ENCODE assay signal across 14 mouse cellular contexts in the genomic region with DNA sequence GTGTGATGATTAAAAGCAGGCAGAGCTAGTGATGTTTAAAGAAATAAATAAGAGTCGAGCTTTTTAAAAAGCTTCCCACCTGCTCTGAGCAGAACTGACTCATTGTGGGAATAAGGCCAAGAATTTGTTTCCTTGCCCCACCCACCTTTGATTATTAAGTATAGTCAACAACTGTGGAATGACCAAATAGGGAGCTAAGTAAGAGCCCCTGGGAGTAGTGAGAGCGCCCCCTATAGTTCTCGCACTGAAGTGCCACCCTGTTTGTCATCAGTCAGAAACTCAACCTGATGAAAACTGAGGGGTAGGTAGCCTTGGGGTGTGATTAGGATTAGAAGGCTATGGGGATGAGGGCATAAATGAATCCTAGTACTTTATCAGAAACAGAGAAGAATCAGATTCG. TPM values are rescaled to one million over a fixed set of nuclear protein-coding genes. Genes with fewer than 3 reads are reported as not detected.
DNase-seq lines count a peak whose midpoint lies in the region; ATAC-seq and TF ChIP-seq lines count a peak whose summit lies in the region.
"Had no signal": no experiment of that assay in that cellular context is flagged by ENCODE, and none has a peak within 500 bp of the region (broad histone marks: within the 10 kb centered on the region; RNA-seq: fewer than 3 reads in every experiment).

No protein-coding gene starts in this region.

- no peaks in the 10 kb centered on the region for H3K27me3 ChIP-seq in limb, embryonic 14.5 days (ENCODE audit: control insufficient read depth, insufficient read depth, low read length)
- no peaks in the 10 kb centered on the region for H3K27me3 ChIP-seq in limb, embryonic 10.5 days (ENCODE audit: low read depth, poor library complexity, severe bottlenecking)
- peaks cover 7% of the 10 kb centered on the region for H3K27me3 ChIP-seq in G1E (ENCODE audit: insufficient read depth, low read length)
- H3K27me3 ChIP-seq: kidney, embryonic 15.5 days; liver, embryonic 15.5 days; neural tube, embryonic 15.5 days; stomach, embryonic 15.5 days had no signal

- no peaks in the 10 kb centered on the region for H3K4me1 ChIP-seq in limb, embryonic 14.5 days (ENCODE audit: control insufficient read depth, insufficient read depth, low read length)
- H3K4me1 ChIP-seq in limb, embryonic 10.5 days, result peaks cover 21% of the 10 kb centered on the region; the same call in 1 of the 2 replicates
- peaks cover 11% of the 10 kb centered on the region for H3K4me1 ChIP-seq in G1E (ENCODE audit: insufficient read depth, low read depth, low read length)

- H3K4me3 ChIP-seq in limb, embryonic 14.5 days (replicated peaks; ENCODE audit: low read length), result no peak overlapping the region
- no peak overlapping the region for H3K4me3 ChIP-seq in limb, embryonic 10.5 days
- no peak overlapping the region for H3K4me3 ChIP-seq in G1E (ENCODE audit: low read depth, low read length)
- H3K4me3 ChIP-seq: kidney, embryonic 15.5 days; liver, embryonic 15.5 days; neural tube, embryonic 15.5 days; stomach, embryonic 15.5 days had no signal

- H3K27ac ChIP-seq in limb, embryonic 14.5 days (replicated peaks; ENCODE audit: low read depth, low read length), result no peak overlapping the region
- no peak overlapping the region for H3K27ac ChIP-seq in limb, embryonic 10.5 days
- H3K27ac ChIP-seq: kidney, embryonic 15.5 days; liver, embryonic 15.5 days; neural tube, embryonic 15.5 days; stomach, embryonic 15.5 days had no signal

- no peak for ATAC-seq in limb, embryonic 14.5 days (ENCODE audit: low FRiP score, low read depth)
- no peak for ATAC-seq in G1E (ENCODE audit: extremely low read depth, insufficient number of reproducible peaks, low FRiP score, poor library complexity, severe bottlenecking)

- TF ChIP-seq CTCF in G1E (IDR thresholded peaks at IDR 0.05; ENCODE audit: low read depth, low read length), result peak; percentile 35; the same call in 1 of the 2 replicates

- no peak for TF ChIP-seq POLR2A in limb, embryonic 14.5 days (IDR thresholded peaks at IDR 0.05; ENCODE audit: borderline replicate concordance, extremely low read depth, insufficient read depth, insufficient read length)

- DNase-seq in adrenal gland, postnatal 14 days, result peak; percentile 61
- DNase-seq in adrenal gland, adult 18-20 months (ENCODE audit: low spot score in 2 of 2), result no peak
- DNase-seq in limb, embryonic 14.5 days (ENCODE audit: low spot score), result peak; percentile 31
- no peak for DNase-seq in limb, embryonic 10.5 days (ENCODE audit: low spot score)
- no peak for DNase-seq in G1E (ENCODE audit: low spot score)
- peak; percentile 51 for DNase-seq in lung, postnatal 10 days
- no peak for DNase-seq in frontal cortex, postnatal 36 days (ENCODE audit: low spot score in 2 of 2)
- DNase-seq in cerebellum, postnatal 4 days (ENCODE audit: low spot score in 2 of 2), result no peak
- DNase-seq: cerebellum, postnatal 14 days had no signal

- H3K4me2 ChIP-seq in limb, embryonic 14.5 days (replicated peaks; ENCODE audit: low read depth, low read length, severe bottlenecking), result no peak overlapping the region
- H3K4me2 ChIP-seq: kidney, embryonic 15.5 days; liver, embryonic 15.5 days; neural tube, embryonic 15.5 days; stomach, embryonic 15.5 days had no signal

- no peak overlapping the region for H3K9ac ChIP-seq in limb, embryonic 14.5 days (ENCODE audit: low read depth, low read length, severe bottlenecking)
- H3K9ac ChIP-seq: kidney, embryonic 15.5 days; liver, embryonic 15.5 days; neural tube, embryonic 15.5 days; stomach, embryonic 15.5 days had no signal

- no peaks in the 10 kb centered on the region for H3K9me3 ChIP-seq in limb, embryonic 14.5 days (ENCODE audit: control insufficient read depth, low read length)
- no peaks in the 10 kb centered on the region for H3K9me3 ChIP-seq in limb, embryonic 10.5 days (replicated peaks)
- no peaks in the 10 kb centered on the region for H3K9me3 ChIP-seq in G1E (replicated peaks)
- H3K9me3 ChIP-seq: kidney, embryonic 15.5 days; liver, embryonic 15.5 days; neural tube, embryonic 15.5 days; stomach, embryonic 15.5 days had no signal

- no peaks in the 10 kb centered on the region for H3K36me3 ChIP-seq in limb, embryonic 14.5 days (ENCODE audit: control insufficient read depth, insufficient read depth, low read length)
- no peaks in the 10 kb centered on the region for H3K36me3 ChIP-seq in limb, embryonic 10.5 days
- H3K36me3 ChIP-seq in G1E (replicated peaks), result no peaks in the 10 kb centered on the region
- H3K36me3 ChIP-seq: kidney, embryonic 15.5 days; liver, embryonic 15.5 days; neural tube, embryonic 15.5 days; stomach, embryonic 15.5 days had no signal

- WGBS in limb, embryonic 14.5 days, result 41% methylated on average over 4 of the region's 4 CpGs
- 61% methylated on average over 4 of the region's 4 CpGs for WGBS in limb, embryonic 10.5 days

RNA-seq across cellular contexts. Expression of gene Ms4a10, which starts 1.8 kb away (rescaled TPM):
- 4.4 and 8.0 TPM in 2 replicates for total RNA-seq in adrenal gland, postnatal 14 days (2021)
- 10 to 100 TPM in 1 of 2 experiments, under 1 TPM in 1; 0.51 to 25.4 TPM for total RNA-seq in adrenal gland, adult 18-20 months (2021)
- 0.08 and 0.27 TPM in 2 replicates for polyA plus RNA-seq in limb, embryonic 14.5 days (2012; rRNA removed)
- polyA plus RNA-seq in limb, embryonic 14.5 days (2014; fragmentation: Nextera tagmentation; extraction: Ambion mirVana), result 0.57 TPM in 1 of 2 replicates, not detected in the other
- not detected in 2 replicates for polyA plus RNA-seq in limb, embryonic 10.5 days (2016; fragmentation: Nextera tagmentation; extraction: Ambion mirVana)
- total RNA-seq in G1E (2014; fragmentation: Nextera tagmentation) (not detected in 2 replicates), G1E (2017) (not detected in 2 replicates)
- polyA plus RNA-seq in G1E (2012), result 0.05 TPM in 1 of 2 replicates, not detected in the other
- polyA plus RNA-seq: frontal cortex, adult 2 months; liver, embryonic 15.5 days; neural tube, embryonic 15.5 days had no signal

RNA-seq across cellular contexts. Expression of gene Ms4a15, which starts 16.7 kb away (rescaled TPM):
- total RNA-seq in adrenal gland, postnatal 14 days (2021), result not detected in 2 replicates
- not detected for total RNA-seq in adrenal gland, adult 18-20 months (2021)
- polyA plus RNA-seq in limb, embryonic 14.5 days (2012; rRNA removed), result not detected in 2 replicates
- polyA plus RNA-seq in limb, embryonic 14.5 days (2014; fragmentation: Nextera tagmentation; extraction: Ambion mirVana), result not detected in 2 replicates
- polyA plus RNA-seq in limb, embryonic 10.5 days (2016; fragmentation: Nextera tagmentation; extraction: Ambion mirVana), result not detected in 2 replicates
- total RNA-seq in G1E (2014; fragmentation: Nextera tagmentation) (not detected in 2 replicates), G1E (2017) (0.29 TPM in 1 of 2 replicates, not detected in the other)
- 0.29 TPM in 1 of 2 replicates, not detected in the other for polyA plus RNA-seq in G1E (2012)
- polyA plus RNA-seq: kidney, embryonic 15.5 days; liver, embryonic 15.5 days; neural tube, embryonic 15.5 days had no signal

RNA-seq across cellular contexts. Expression of gene Ccdc86, which starts 27.3 kb away (rescaled TPM):
- 13.6 and 14.2 TPM in 2 replicates for total RNA-seq in adrenal gland, postnatal 14 days (2021)
- total RNA-seq in adrenal gland, adult 18-20 months (2021), result 10 to 100 TPM; 16.2 to 20.0 TPM
- 10.3 and 11.2 TPM in 2 replicates for polyA plus RNA-seq in limb, embryonic 14.5 days (2012; rRNA removed)
- polyA plus RNA-seq in limb, embryonic 14.5 days (2014; fragmentation: Nextera tagmentation; extraction: Ambion mirVana), result 22.4 and 23.8 TPM in 2 replicates
- polyA plus RNA-seq in limb, embryonic 10.5 days (2016; fragmentation: Nextera tagmentation; extraction: Ambion mirVana), result 46.8 and 62.9 TPM in 2 replicates
- total RNA-seq in G1E (2014; fragmentation: Nextera tagmentation) (18.8 and 21.2 TPM in 2 replicates), G1E (2017) (10.0 and 10.1 TPM in 2 replicates)
- polyA plus RNA-seq in G1E (2012), result 45.7 and 51.6 TPM in 2 replicates

RNA-seq across cellular contexts. Expression of gene Ptgdr2, which starts 39.4 kb away (rescaled TPM):
- total RNA-seq in adrenal gland, postnatal 14 days (2021), result not detected in 2 replicates
- not detected for total RNA-seq in adrenal gland, adult 18-20 months (2021)
- polyA plus RNA-seq in limb, embryonic 14.5 days (2012; rRNA removed), result 0.15 and 0.33 TPM in 2 replicates
- polyA plus RNA-seq in limb, embryonic 14.5 days (2014; fragmentation: Nextera tagmentation; extraction: Ambion mirVana), result 0.07 TPM in 2 replicates
- 0.08 TPM in 2 replicates for polyA plus RNA-seq in limb, embryonic 10.5 days (2016; fragmentation: Nextera tagmentation; extraction: Ambion mirVana)
- not detected in 2 replicates for total RNA-seq in G1E (2014; fragmentation: Nextera tagmentation)
- 0.12 TPM in 1 of 2 replicates, not detected in the other for total RNA-seq in G1E (2017)
- polyA plus RNA-seq in G1E (2012), result not detected in 2 replicates
- polyA plus RNA-seq: liver, embryonic 15.5 days; neural tube, embryonic 15.5 days had no signal

RNA-seq across cellular contexts. Expression of gene Ms4a18, which starts 41.5 kb away (rescaled TPM):
- not detected in 2 replicates for total RNA-seq in adrenal gland, postnatal 14 days (2021)
- not detected for total RNA-seq in adrenal gland, adult 18-20 months (2021)
- 0.05 TPM in 1 of 2 replicates, not detected in the other for polyA plus RNA-seq in limb, embryonic 14.5 days (2012; rRNA removed)
- polyA plus RNA-seq in limb, embryonic 14.5 days (2014; fragmentation: Nextera tagmentation; extraction: Ambion mirVana), result not detected in 2 replicates
- polyA plus RNA-seq in limb, embryonic 10.5 days (2016; fragmentation: Nextera tagmentation; extraction: Ambion mirVana), result not detected in 2 replicates
- not detected in 2 replicates for total RNA-seq in G1E (2014; fragmentation: Nextera tagmentation)
- not detected in 2 replicates for total RNA-seq in G1E (2017)
- polyA plus RNA-seq in G1E (2012), result not detected in 2 replicates
- polyA plus RNA-seq: frontal cortex, adult 2 months; kidney, embryonic 15.5 days; neural tube, embryonic 15.5 days had no signal

Comparison
In these comparisons a context has a peak if more than half of its experiments do, and no peak if none do; other contexts are left out.
1. DNase-seq: peak in adrenal gland, postnatal 14 days (single experiment), limb, embryonic 14.5 days (single experiment) and lung, postnatal 10 days (single experiment); none in adrenal gland, adult 18-20 months (0 of 2), limb, embryonic 10.5 days (single experiment), G1E (single experiment), frontal cortex, postnatal 36 days (0 of 2) and cerebellum, postnatal 4 days (0 of 2).